Mouse (Mus musculus): ENCODE data around the gene Tifab.

DNA sequence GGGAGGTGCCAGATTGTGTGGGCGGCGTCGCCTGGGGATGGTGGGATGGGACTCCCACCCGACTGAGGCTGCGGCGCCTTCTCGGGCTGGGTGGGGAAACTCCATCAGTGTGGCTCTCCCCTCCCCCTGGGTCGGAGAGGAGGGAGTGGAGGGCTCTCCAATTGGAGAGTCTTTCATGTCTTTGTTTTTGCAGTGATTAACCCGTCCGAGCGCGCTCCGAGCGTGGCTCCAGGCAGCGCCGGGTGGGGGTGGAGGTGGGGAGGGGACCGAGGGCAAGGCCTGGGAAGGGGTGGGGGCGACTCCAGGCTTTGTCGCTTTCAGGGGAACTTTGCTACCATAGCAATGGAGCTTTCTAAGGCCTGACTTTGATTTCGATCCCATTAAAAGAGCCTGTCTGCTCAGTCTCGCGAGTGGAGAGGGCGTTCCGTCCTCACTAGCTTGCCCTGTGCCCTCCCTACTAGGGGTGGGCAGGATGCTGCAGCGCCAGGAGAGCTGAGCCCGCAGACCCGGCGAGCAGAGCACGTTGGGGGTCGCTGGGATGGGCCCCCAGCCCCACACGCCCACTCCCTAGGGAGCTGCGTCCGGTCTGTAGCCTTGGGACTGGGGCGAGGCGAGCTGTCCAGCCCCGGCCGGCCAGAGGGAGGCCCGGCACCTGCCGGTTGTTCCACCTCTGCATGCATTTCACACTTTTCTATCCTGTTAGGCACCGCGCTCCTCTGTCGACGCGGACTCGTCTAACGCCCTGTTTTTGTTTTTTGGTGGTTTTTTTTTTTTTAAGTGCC lies 42.6 kb upstream of the Tifab start:
- no peak for TF ChIP-seq CTCF (IDR thresholded peaks at IDR 0.05; ENCODE audit: control insufficient read depth, insufficient read depth, insufficient read length)
- TF ChIP-seq USF1 (IDR thresholded peaks at IDR 0.05; ENCODE audit: low read depth): no peak
- TF ChIP-seq MAX (IDR thresholded peaks at IDR 0.05): no peak
- TF ChIP-seq MYOD1 (IDR thresholded peaks at IDR 0.05; ENCODE audit: control insufficient read depth, insufficient read length, low read depth): no peak
- no peak for TF ChIP-seq MYOG (IDR thresholded peaks at IDR 0.05; ENCODE audit: control insufficient read depth, extremely low read depth, insufficient read length)
- TF ChIP-seq CEBPB (IDR thresholded peaks at IDR 0.05; ENCODE audit: low read depth): no peak
